Mouse (Mus musculus) left cerebral cortex, adult 9 months (tissue): Measurements from ENCODE around the gene Dpf3.

Experiments used
- DNase-seq, 2 experiments: peaks; one replicate each; pipeline ENCODE4 v3.0.0; 2022; ENCODE audit warnings: low spot score in 2 of 2

Dpf3 gene

DNA sequence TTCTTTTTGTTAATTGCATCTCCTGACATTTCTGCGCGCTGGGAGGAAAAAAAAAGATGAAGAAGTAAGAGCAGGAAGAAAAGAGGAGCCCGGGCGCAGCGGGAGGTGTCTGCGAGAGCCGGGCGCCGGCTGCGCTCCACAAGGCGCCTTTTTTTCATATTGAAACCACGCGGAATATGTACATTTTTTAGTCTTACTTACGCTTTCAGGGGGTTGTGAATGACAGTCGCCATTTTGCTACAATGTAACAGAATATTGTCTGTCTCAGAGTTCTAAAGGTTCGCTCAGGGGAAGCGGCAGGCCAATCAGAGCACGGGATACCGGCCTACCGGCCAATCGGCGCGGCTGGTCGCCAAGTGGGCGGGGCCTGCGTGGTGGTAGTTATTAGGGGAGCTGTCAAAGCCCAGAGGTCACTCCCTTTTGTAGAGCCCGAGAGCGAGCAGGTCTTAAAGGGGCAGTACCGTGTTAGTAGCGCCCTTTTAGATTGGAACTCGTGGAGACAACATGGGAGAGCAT, at the start of gene Dpf3:
Gene Dpf3, minus strand, starts transcription at position 241 of the 516 bp plus-strand sequence.
- DNase-seq, result peak; percentile 83 to 96

- DNase-seq, result no peak
These were observed 48.5 kb upstream of the Dpf3 start for GRCm38 (mm10) chr12:83536039-83536438.

DNA sequence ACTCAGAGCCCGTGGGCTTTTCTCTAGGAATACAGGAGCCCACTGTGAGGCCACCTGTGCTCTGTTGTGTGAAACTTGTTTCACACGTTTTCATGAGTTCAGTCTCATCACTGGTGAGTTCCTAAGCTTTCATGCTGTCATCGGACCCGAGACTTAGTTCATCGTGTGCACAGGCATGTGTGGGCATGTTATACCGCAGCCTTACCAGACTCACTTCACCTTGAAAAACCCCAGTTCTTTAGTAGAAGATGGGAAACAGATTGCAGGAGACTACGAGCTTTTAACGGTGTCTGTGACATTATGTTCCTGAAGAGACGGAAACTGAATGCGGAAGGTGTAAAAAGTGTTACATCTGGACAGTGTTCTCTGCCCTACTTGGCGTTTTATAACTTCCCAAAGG, 47.9 kb upstream of the Dpf3 start:
- no peak for DNase-seq

- no peak for DNase-seq
These were observed 46.7 kb upstream of the Dpf3 start for GRCm38 (mm10) chr12:83534190-83534589.

DNA sequence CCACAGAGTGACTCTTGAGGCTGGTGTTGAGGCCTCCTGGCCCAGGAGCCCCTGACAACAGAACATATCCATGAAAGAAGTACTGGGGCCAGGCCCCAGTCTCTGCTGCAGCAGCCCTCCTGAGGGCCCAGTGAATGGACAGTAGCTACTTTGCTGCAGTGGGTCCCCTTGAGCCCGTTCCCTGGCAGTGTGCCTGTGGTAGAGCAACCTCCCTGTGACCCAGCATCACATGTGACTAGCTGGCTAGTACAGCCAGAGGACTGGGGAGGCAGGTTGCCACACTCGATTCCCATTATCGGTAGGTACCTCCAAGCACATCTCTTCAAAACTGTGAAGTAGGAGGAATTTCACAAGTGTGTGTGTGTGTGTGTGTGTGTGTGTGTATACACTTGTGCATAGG, 45.5 kb upstream of the Dpf3 start:
- DNase-seq, result no peak

GRCm38 (mm10) chr12:83531992-83532391, 44.5 kb upstream of the Dpf3 start:
- no peak for DNase-seq

GRCm38 (mm10) chr12:83528665-83529064, 41.1 kb upstream of the Dpf3 start:
- no peak for DNase-seq

DNA sequence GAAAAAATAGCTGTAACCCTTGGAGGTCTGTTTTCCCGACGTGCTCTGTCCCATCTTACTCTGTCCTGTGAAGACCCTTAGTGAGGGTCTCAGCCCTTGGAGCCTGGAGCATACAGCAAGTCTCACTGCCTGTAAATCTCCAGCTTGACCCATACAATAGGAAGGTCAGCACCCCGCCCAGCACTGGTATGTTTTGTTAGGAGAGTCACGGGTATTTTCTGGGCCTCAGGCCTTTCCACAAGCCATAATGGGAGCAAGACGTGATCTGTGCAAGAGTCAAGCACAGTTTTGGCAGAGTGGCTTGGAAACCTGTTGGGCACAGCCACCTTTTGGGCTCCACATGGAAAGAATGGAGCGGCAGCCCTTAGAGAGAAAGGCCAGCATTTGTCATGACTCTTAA, 40.3 kb upstream of the Dpf3 start:
- no peak for DNase-seq

GRCm38 (mm10) chr12:83525822-83526544, 38.5 kb upstream of the Dpf3 start:
- no peak for DNase-seq

GRCm38 (mm10) chr12:83524329-83524728, 36.8 kb upstream of the Dpf3 start:
- no peak for DNase-seq

DNA sequence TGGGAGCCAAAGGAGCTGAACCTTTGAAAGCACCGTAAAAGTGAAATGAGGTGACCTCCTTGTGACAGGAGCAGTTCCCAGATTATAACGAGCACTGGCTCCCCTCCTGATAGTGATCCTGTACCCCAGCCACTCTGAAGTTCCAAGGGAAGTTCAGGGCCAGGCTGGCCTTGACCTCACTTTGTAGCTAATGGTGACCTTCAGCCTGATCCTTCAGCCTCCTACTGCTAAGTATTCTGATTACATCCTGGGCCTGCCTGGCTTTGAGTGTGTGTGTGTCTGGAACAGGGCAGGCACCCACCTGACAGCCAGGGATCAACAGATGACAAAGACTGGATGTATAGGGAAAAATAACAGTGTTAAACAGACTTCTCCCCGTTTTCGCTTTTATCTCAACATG, 36.4 kb upstream of the Dpf3 start:
- DNase-seq, result no peak

DNA sequence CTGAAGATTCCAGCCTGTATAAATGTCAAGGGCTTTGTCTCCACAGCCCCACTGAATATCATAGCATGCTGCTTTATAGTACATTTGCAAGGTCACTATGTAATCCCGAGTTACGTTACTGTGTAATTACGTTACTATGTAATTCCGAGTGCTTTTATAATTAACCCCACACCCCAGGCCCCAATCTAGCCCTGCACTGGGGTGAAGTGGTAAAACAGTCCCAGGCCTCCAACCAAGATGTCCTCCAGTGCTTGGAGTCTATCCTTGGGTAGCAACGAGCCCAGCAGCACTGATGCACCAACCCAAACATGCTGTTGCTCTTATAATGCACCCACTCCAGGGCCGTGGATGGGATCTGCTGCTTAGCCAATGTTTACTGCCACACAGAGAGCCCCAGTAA, 35.5 kb upstream of the Dpf3 start:
- no peak for DNase-seq

GRCm38 (mm10) chr12:83521083-83521482, 33.6 kb upstream of the Dpf3 start:
- no peak for DNase-seq

- peak; percentile 89 to 96 for DNase-seq
These were observed 32.9 kb upstream of the Dpf3 start, which contains the start of gene Dcaf4 for GRCm38 (mm10) chr12:83520311-83520890. TSS of gene Dcaf4 (plus strand) at chr12:83520466.

DNA sequence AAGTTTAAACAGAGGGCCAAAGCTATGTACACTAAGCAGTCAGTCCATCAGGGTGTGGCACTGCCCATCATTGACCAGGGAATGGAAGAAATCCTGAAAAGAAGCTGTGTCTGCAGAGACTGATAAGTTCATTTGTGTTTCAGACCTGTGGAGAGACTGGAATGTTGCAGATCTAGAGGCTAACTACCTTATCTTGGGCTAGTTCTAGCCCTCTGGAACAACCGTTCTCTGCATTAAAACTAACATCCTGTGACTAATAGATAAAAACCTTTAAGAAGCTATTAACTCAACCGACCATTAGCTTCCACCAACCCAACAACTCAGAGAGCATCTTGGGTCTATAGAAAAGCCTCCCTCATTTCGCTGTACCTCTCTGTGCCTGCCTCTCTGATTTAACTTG, 30.1 kb upstream of the Dpf3 start:
- no peak for DNase-seq

GRCm38 (mm10) chr12:83514216-83514615, 26.7 kb upstream of the Dpf3 start:
- no peak for DNase-seq

- DNase-seq, result no peak
These were observed 25.7 kb upstream of the Dpf3 start for GRCm38 (mm10) chr12:83513185-83513584.

DNA sequence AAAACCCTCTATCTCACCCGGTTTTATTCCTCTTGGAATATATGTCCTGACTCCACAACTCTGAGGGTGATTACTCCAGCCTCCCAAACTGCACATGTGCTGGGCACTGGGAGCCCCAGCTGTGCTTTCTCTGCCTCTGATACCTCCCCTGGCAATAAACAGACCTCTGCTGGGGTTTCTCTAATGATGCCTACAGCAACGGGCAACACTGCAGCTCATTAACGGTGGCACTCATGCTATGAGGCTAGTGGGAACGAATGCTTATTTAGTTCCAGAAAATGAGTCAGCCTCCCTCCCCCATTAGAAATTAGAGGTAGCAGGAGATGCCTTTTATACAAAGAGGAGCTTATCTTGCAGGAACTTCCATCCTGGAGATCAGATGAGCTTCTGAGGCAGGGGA, 25.3 kb upstream of the Dpf3 start:
- DNase-seq, result no peak

- no peak for DNase-seq
These were observed 23.1 kb upstream of the Dpf3 start for GRCm38 (mm10) chr12:83510586-83510985.

DNA sequence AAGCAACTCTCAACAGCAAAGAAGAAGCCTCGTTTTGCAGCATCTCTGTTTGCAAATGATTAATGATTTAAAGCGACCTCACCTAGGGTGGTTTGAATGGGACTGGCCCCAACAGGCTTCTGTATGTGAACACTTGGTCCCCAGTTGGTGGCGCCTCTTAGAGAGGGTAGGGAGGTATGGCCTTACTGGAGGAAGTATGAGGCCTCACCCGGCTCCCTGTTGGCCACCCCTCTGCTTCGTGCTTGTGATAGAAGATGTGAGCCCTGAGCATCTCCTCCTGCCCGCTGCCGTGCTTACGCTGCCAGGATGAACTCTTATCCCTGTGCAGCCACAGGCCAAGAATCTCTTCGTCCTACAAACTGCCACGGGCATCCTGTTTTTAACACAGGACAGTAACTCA, 19.0 kb upstream of the Dpf3 start:
- DNase-seq, result no peak

GRCm38 (mm10) chr12:83502190-83502589, 14.7 kb upstream of the Dpf3 start:
- DNase-seq, result peak in 1 of 2 experiments; percentile 76

GRCm38 (mm10) chr12:83499256-83499655, 11.7 kb upstream of the Dpf3 start:
- DNase-seq, result no peak

- no peak for DNase-seq
These were observed 10.4 kb upstream of the Dpf3 start for GRCm38 (mm10) chr12:83497959-83498358.
